ENCODE assay signal across 14 mouse cellular contexts in the genomic region with DNA sequence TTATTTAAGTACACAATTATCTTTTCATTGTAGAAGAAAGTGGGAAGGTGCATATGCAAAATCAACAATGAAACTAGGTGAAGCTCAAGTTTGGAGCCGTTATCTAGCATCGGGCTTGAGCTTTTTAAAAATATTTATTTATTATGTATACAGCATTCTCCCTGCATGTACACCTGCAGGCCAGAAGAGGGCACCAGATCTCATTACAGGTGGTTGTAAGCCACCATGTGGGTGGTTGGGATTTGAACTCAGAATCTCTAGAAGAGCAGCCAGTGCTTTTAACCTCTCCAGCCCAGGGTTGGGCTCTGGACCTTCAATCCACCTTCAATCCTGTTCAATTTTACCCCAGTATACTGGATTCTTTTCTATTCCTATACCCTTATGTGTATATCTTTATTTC. TPM values are rescaled to one million over a fixed set of nuclear protein-coding genes. Genes with fewer than 3 reads are reported as not detected.
DNase-seq lines count a peak whose midpoint lies in the region; ATAC-seq and TF ChIP-seq lines count a peak whose summit lies in the region.
"Had no signal": no experiment of that assay in that cellular context is flagged by ENCODE, and none has a peak within 500 bp of the region (broad histone marks: within the 10 kb centered on the region; RNA-seq: fewer than 3 reads in every experiment).

No protein-coding gene starts in this region.

- ATAC-seq in heart, postnatal 0 days (ENCODE audit: insufficient read depth, low read depth) = no peak
- no peak for ATAC-seq in hindbrain, embryonic 16.5 days

- peak; percentile 40 for TF ChIP-seq CTCF in heart, postnatal 0 days (IDR thresholded peaks at IDR 0.05; ENCODE audit: low read depth)
- TF ChIP-seq CTCF in spleen, adult 2 months (IDR thresholded peaks at IDR 0.05; ENCODE audit: extremely low read depth, insufficient read depth, insufficient read length, insufficient replicate concordance) = peak; percentile 20; the same call in 1 of the 2 replicates
- TF ChIP-seq CTCF in bone marrow macrophage, adult 2 months (IDR thresholded peaks at IDR 0.05; ENCODE audit: low read depth, low read length) = peak; percentile 42; the same call in 1 of the 2 replicates

- no peaks in the 10 kb centered on the region for H3K27me3 ChIP-seq in heart, postnatal 0 days (ENCODE audit: control insufficient read depth, insufficient read depth, low read length)
- no peaks in the 10 kb centered on the region for H3K27me3 ChIP-seq in spleen, adult 2 months (ENCODE audit: control insufficient read depth, insufficient read depth, low read length)
- no peaks in the 10 kb centered on the region for H3K27me3 ChIP-seq in hindbrain, embryonic 16.5 days (replicated peaks; ENCODE audit: control insufficient read depth, insufficient read depth, low read length)
- H3K27me3 ChIP-seq: lung, embryonic 15.5 days had no signal

- WGBS in heart, postnatal 0 days = 71% methylated on average over 2 of the region's 2 CpGs
- 72% methylated on average over 2 of the region's 2 CpGs for WGBS in spleen, adult 2 months
- WGBS in hindbrain, embryonic 16.5 days = 73% methylated on average over 2 of the region's 2 CpGs

- no peak overlapping the region for H3K4me2 ChIP-seq in heart, postnatal 0 days (ENCODE audit: low read depth, low read length)
- H3K4me2 ChIP-seq in hindbrain, embryonic 16.5 days (ENCODE audit: low read length) = no peak overlapping the region
- H3K4me2 ChIP-seq: hindbrain, embryonic 14.5 days; lung, embryonic 15.5 days had no signal

- H3K9ac ChIP-seq in heart, postnatal 0 days (replicated peaks; ENCODE audit: low read depth, low read length) = no peak overlapping the region
- H3K9ac ChIP-seq in hindbrain, embryonic 16.5 days (ENCODE audit: low read depth, low read length) = no peak overlapping the region
- H3K9ac ChIP-seq: hindbrain, embryonic 14.5 days; lung, embryonic 15.5 days had no signal

- TF ChIP-seq EP300 in heart, postnatal 0 days (IDR thresholded peaks at IDR 0.05; ENCODE audit: low read depth) = no peak

- TF ChIP-seq POLR2A in spleen, adult 2 months (IDR thresholded peaks at IDR 0.05; ENCODE audit: low read depth, low read length) = no peak
- no peak for TF ChIP-seq POLR2A in bone marrow macrophage, adult 2 months (IDR thresholded peaks at IDR 0.05; ENCODE audit: borderline replicate concordance, low read depth, low read length)

- no peak overlapping the region for H3K4me3 ChIP-seq in heart, postnatal 0 days (ENCODE audit: low read depth, low read length)
- H3K4me3 ChIP-seq in spleen, adult 2 months (ENCODE audit: extremely low read depth, insufficient read depth, insufficient read length) = no peak overlapping the region
- H3K4me3 ChIP-seq in bone marrow macrophage, adult 2 months (ENCODE audit: insufficient read depth, low read length) = no peak overlapping the region
- no peak overlapping the region for H3K4me3 ChIP-seq in hindbrain, embryonic 16.5 days (ENCODE audit: low read length)
- H3K4me3 ChIP-seq: lung, embryonic 15.5 days; myocyte had no signal

- peaks cover 8% of the 10 kb centered on the region; the same call in 1 of the 2 replicates for H3K4me1 ChIP-seq in heart, postnatal 0 days (ENCODE audit: control insufficient read depth, insufficient read depth)
- no peaks in the 10 kb centered on the region for H3K4me1 ChIP-seq in spleen, adult 2 months (ENCODE audit: control insufficient read depth, insufficient read depth, insufficient read length)
- no peaks in the 10 kb centered on the region; the same call in 1 of the 2 replicates for H3K4me1 ChIP-seq in bone marrow macrophage, adult 2 months (ENCODE audit: control insufficient read depth, insufficient read depth, low read length)
- no peaks in the 10 kb centered on the region for H3K4me1 ChIP-seq in hindbrain, embryonic 16.5 days (ENCODE audit: control insufficient read depth, insufficient read depth, low read depth, low read length)
- H3K4me1 ChIP-seq: lung, embryonic 15.5 days had no signal

- no peaks in the 10 kb centered on the region for H3K9me3 ChIP-seq in heart, postnatal 0 days (replicated peaks; ENCODE audit: control insufficient read depth, low read length)
- no peaks in the 10 kb centered on the region for H3K9me3 ChIP-seq in hindbrain, embryonic 16.5 days (ENCODE audit: control insufficient read depth, low read length)
- H3K9me3 ChIP-seq: lung, embryonic 15.5 days had no signal

- DNase-seq in heart, postnatal 0 days (ENCODE audit: low spot score) = no peak
- DNase-seq in heart, adult 8-10 months (ENCODE audit: low spot score) = no peak
- DNase-seq in spleen, adult 2 months (ENCODE audit: low read depth in 1 of 2, low spot score in 2 of 2) = peak in 1 of 2 experiments; percentile 28
- no peak for DNase-seq in spleen, postnatal 14 days (ENCODE audit: low spot score in 2 of 2)
- DNase-seq in testis, postnatal 10 days (ENCODE audit: low spot score) = no peak
- no peak for DNase-seq in adrenal gland, adult 18-20 months (ENCODE audit: low spot score in 2 of 2)
- DNase-seq: cerebellum, adult 9-10 months; right cerebral cortex, adult 18-20 months had no signal

- H3K27ac ChIP-seq in heart, postnatal 0 days (ENCODE audit: low read depth) = no peak overlapping the region
- H3K27ac ChIP-seq in spleen, adult 2 months (ENCODE audit: insufficient read depth, low read length) = no peak overlapping the region
- H3K27ac ChIP-seq in bone marrow macrophage, adult 2 months (ENCODE audit: insufficient read depth, low read depth, low read length) = no peak overlapping the region
- H3K27ac ChIP-seq in hindbrain, embryonic 16.5 days (ENCODE audit: low read depth, low read length) = no peak overlapping the region
- H3K27ac ChIP-seq: hindbrain, embryonic 14.5 days; lung, embryonic 15.5 days had no signal

- H3K36me3 ChIP-seq in heart, postnatal 0 days (replicated peaks; ENCODE audit: control insufficient read depth, insufficient read depth, low read length) = no peaks in the 10 kb centered on the region
- H3K36me3 ChIP-seq in spleen, adult 2 months (ENCODE audit: control insufficient read depth, insufficient read depth, low read length) = no peaks in the 10 kb centered on the region
- no peaks in the 10 kb centered on the region for H3K36me3 ChIP-seq in hindbrain, embryonic 16.5 days (ENCODE audit: control insufficient read depth, insufficient read depth, low read length)
- H3K36me3 ChIP-seq: lung, embryonic 15.5 days had no signal

RNA-seq across cellular contexts. Expression of gene Hesx1, which starts 5.5 kb away (rescaled TPM):
- total RNA-seq in heart, postnatal 0 days (2014; rRNA removed; ENCODE audit: low replicate concordance) = not detected in 2 replicates
- polyA plus RNA-seq in heart, postnatal 0 days (2015; fragmentation: Nextera tagmentation; extraction: Ambion mirVana) = 0.16 TPM in 1 of 2 replicates, not detected in the other
- not detected for total RNA-seq in heart, adult 8-10 months (2022)
- 0.09 TPM in 1 of 2 replicates, not detected in the other for polyA plus RNA-seq in spleen, adult 2 months (2012; rRNA removed)
- polyA plus RNA-seq in bone marrow macrophage, adult 2 months (2012; ENCODE audit: insufficient read depth, insufficient read length, missing spikeins) = 1.4 TPM in 1 of 2 replicates, not detected in the other
- polyA plus RNA-seq in hindbrain, embryonic 16.5 days (2015; fragmentation: Nextera tagmentation; extraction: Ambion mirVana) = 0.32 and 0.48 TPM in 2 replicates
- not detected for total RNA-seq in adrenal gland, adult 18-20 months (2021)
- total RNA-seq: left cerebral cortex, adult 18-20 months had no signal
- polyA plus RNA-seq: lung, embryonic 15.5 days; myocyte had no signal

RNA-seq across cellular contexts. Expression of gene Appl1, which starts 17.7 kb away (rescaled TPM):
- total RNA-seq in heart, postnatal 0 days (2014; rRNA removed; ENCODE audit: low replicate concordance) = 14.9 and 21.1 TPM in 2 replicates
- polyA plus RNA-seq in heart, postnatal 0 days (2015; fragmentation: Nextera tagmentation; extraction: Ambion mirVana) = 26.2 and 26.8 TPM in 2 replicates
- 10 to 100 TPM; 12.7 to 23.4 (median 17.5) TPM for total RNA-seq in heart, adult 8-10 months (2022)
- 2.5 and 2.7 TPM in 2 replicates for polyA plus RNA-seq in spleen, adult 2 months (2012; rRNA removed)
- 17.2 and 24.5 TPM in 2 replicates for polyA plus RNA-seq in bone marrow macrophage, adult 2 months (2012; ENCODE audit: insufficient read depth, insufficient read length, missing spikeins)
- polyA plus RNA-seq in hindbrain, embryonic 16.5 days (2015; fragmentation: Nextera tagmentation; extraction: Ambion mirVana) = 41.9 and 50.7 TPM in 2 replicates
- total RNA-seq in adrenal gland, adult 18-20 months (2021) = 10 to 100 TPM; 33.5 to 37.9 TPM

RNA-seq across cellular contexts. Expression of gene Il17rd, which starts 50.0 kb away (rescaled TPM):
- total RNA-seq in heart, postnatal 0 days (2014; rRNA removed; ENCODE audit: low replicate concordance) = 3.5 and 4.2 TPM in 2 replicates
- 0.63 and 0.86 TPM in 2 replicates for polyA plus RNA-seq in heart, postnatal 0 days (2015; fragmentation: Nextera tagmentation; extraction: Ambion mirVana)
- 1 to 10 TPM; 3.1 to 4.4 (median 3.5) TPM for total RNA-seq in heart, adult 8-10 months (2022)
- 0.99 and 1.0 TPM in 2 replicates for polyA plus RNA-seq in spleen, adult 2 months (2012; rRNA removed)
- 0.11 and 0.32 TPM in 2 replicates for polyA plus RNA-seq in bone marrow macrophage, adult 2 months (2012; ENCODE audit: insufficient read depth, insufficient read length, missing spikeins)
- 2.5 and 2.8 TPM in 2 replicates for polyA plus RNA-seq in hindbrain, embryonic 16.5 days (2015; fragmentation: Nextera tagmentation; extraction: Ambion mirVana)
- 1 to 10 TPM; 2.9 to 3.7 TPM for total RNA-seq in adrenal gland, adult 18-20 months (2021)
